Mouse (Mus musculus) cerebellum, adult 2 months (tissue): ENCODE results near the gene Parvb.

Source experiments
- CTCF ChIP-seq: fragments of 200-500 bp; IDR thresholded peaks from 2 replicates; pipeline ENCODE4 v1.5.1; 2011; ENCODE audit warnings: low read depth, mild to moderate bottlenecking, control low read depth, low read length, moderate library complexity, borderline replicate concordance; ENCODE audit not compliant: insufficient read depth
- POLR2A ChIP-seq: fragments of 200-500 bp; IDR thresholded peaks from 2 replicates; pipeline ENCODE4 v1.6.1; 2011; ENCODE audit warnings: low read length, control low read depth, borderline replicate concordance; ENCODE audit not compliant: insufficient read depth

DNA sequence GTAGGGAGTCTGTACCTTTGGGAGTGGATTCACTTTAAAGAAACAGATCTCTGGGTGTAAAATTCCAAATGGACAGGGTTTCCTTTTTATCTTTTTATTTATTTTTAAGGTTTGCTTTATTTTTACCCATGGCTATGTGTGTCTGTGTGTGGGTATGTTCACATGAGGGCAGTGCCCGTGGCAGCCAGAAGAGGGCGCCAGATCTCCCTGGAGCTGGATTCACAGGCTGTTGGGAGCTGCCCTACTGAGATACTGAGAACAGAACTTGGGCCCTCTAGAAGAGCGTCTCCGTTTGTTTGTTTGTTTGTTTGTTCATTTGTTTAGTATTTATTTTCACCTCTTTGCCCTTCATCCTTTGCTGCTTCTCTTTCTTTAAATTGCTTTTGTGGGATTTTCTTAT is 116.9 kb downstream of the Parvb start:
- TF ChIP-seq CTCF (0 out of 2 replicates have a peak, but pooled peaks have one; percentile 6), POLR2A (no peak)
